Mouse (Mus musculus) cerebral cortex, adult 2 months (tissue): ENCODE data around the gene Frmd5.

Experiments
- WGBS: fragments of 180-500 bp; shearing (Covaris S2); methylation state at CpG from one replicate; pipeline ENCODE4 v1.1.7; 2018; 5-methylcytosine and 5-hydroxymethylcytosine counted together

Gene Frmd5

GRCm38 (mm10) chr2:121761281-121761795, 45.5 kb downstream of the Frmd5 start:
- 82% methylated on average over 11 of the region's 11 CpGs for WGBS

GRCm38 (mm10) chr2:121760646-121761045, 46.2 kb downstream of the Frmd5 start:
- 81% methylated on average over 9 of the region's 9 CpGs for WGBS

- WGBS, result 84% methylated on average over 8 of the region's 8 CpGs
Measured at GRCm38 (mm10) chr2:121758258-121758657, 48.6 kb downstream of the Frmd5 start.

GRCm38 (mm10) chr2:121756336-121756735, 50.6 kb downstream of the Frmd5 start:
- WGBS, result 96% methylated on average over 1 of the region's 1 CpGs

- WGBS, result 21% methylated on average over 6 of the region's 6 CpGs
Measured at GRCm38 (mm10) chr2:121755056-121755455, 51.8 kb downstream of the Frmd5 start.

GRCm38 (mm10) chr2:121750121-121750520, 56.8 kb downstream of the Frmd5 start:
- WGBS, result 34% methylated on average over 6 of the region's 6 CpGs

GRCm38 (mm10) chr2:121741151-121741550, 65.7 kb downstream of the Frmd5 start:
- 91% methylated on average over 2 of the region's 2 CpGs for WGBS

- WGBS, result 93% methylated on average over 4 of the region's 4 CpGs
Measured at GRCm38 (mm10) chr2:121739410-121739809, 67.5 kb downstream of the Frmd5 start.

- WGBS, result 77% methylated on average over 7 of the region's 7 CpGs
Measured at GRCm38 (mm10) chr2:121733426-121733825, 73.5 kb downstream of the Frmd5 start.

- WGBS, result 95% methylated on average over 11 of the region's 11 CpGs
Measured at GRCm38 (mm10) chr2:121730486-121730885, 76.4 kb downstream of the Frmd5 start.

- 62% methylated on average over 9 of the region's 9 CpGs for WGBS
Measured at GRCm38 (mm10) chr2:121728907-121729575, 77.8 kb downstream of the Frmd5 start.

- 81% methylated on average over 4 of the region's 4 CpGs for WGBS
Measured at GRCm38 (mm10) chr2:121724866-121725265, 82.0 kb downstream of the Frmd5 start.

- WGBS, result 73% methylated on average over 8 of the region's 8 CpGs
Measured at GRCm38 (mm10) chr2:121723796-121724195, 83.1 kb downstream of the Frmd5 start.

- 56% methylated on average over 6 of the region's 6 CpGs for WGBS
Measured at GRCm38 (mm10) chr2:121719000-121719399, 87.9 kb downstream of the Frmd5 start.

- 41% methylated on average over 3 of the region's 3 CpGs for WGBS
Measured at GRCm38 (mm10) chr2:121717133-121717532, 89.8 kb downstream of the Frmd5 start.

GRCm38 (mm10) chr2:121713567-121713966, 93.3 kb downstream of the Frmd5 start:
- WGBS, result 51% methylated on average over 4 of the region's 4 CpGs

GRCm38 (mm10) chr2:121711748-121712384, 95.0 kb downstream of the Frmd5 start:
- 15% methylated on average over 9 of the region's 9 CpGs for WGBS

GRCm38 (mm10) chr2:121709096-121709495, 97.8 kb downstream of the Frmd5 start:
- 84% methylated on average over 4 of the region's 4 CpGs for WGBS

GRCm38 (mm10) chr2:121707461-121707860, 99.4 kb downstream of the Frmd5 start:
- WGBS, result 49% methylated on average over 5 of the region's 5 CpGs

- WGBS, result 38% methylated on average over 2 of the region's 2 CpGs
Measured at GRCm38 (mm10) chr2:121705756-121706155, 101.1 kb downstream of the Frmd5 start.

- 24% methylated on average over 6 of the region's 6 CpGs for whole genome bisulfite sequencing
Measured at GRCm38 (mm10) chr2:121699331-121699730, 107.6 kb downstream of the Frmd5 start.

- WGBS, result 78% methylated on average over 10 of the region's 10 CpGs
Measured at GRCm38 (mm10) chr2:121695436-121695835, 111.5 kb downstream of the Frmd5 start.

GRCm38 (mm10) chr2:121688107-121688506, 118.8 kb downstream of the Frmd5 start:
- WGBS, result 80% methylated on average over 2 of the region's 2 CpGs
